Mouse (Mus musculus) 416B (cell line): ENCODE measurements around the gene Mok.

Experiments used
- DNase-seq: peaks from one replicate; pipeline ENCODE4 v3.0.0; 2011; ENCODE audit warnings: low read depth

Gene Mok

GRCm38 (mm10) chr12:110840348-110841198 is at the start of gene Mok:
TSS of gene Mok (minus strand) at chr12:110840939.
- peak; percentile 92 for DNase-seq

DNA sequence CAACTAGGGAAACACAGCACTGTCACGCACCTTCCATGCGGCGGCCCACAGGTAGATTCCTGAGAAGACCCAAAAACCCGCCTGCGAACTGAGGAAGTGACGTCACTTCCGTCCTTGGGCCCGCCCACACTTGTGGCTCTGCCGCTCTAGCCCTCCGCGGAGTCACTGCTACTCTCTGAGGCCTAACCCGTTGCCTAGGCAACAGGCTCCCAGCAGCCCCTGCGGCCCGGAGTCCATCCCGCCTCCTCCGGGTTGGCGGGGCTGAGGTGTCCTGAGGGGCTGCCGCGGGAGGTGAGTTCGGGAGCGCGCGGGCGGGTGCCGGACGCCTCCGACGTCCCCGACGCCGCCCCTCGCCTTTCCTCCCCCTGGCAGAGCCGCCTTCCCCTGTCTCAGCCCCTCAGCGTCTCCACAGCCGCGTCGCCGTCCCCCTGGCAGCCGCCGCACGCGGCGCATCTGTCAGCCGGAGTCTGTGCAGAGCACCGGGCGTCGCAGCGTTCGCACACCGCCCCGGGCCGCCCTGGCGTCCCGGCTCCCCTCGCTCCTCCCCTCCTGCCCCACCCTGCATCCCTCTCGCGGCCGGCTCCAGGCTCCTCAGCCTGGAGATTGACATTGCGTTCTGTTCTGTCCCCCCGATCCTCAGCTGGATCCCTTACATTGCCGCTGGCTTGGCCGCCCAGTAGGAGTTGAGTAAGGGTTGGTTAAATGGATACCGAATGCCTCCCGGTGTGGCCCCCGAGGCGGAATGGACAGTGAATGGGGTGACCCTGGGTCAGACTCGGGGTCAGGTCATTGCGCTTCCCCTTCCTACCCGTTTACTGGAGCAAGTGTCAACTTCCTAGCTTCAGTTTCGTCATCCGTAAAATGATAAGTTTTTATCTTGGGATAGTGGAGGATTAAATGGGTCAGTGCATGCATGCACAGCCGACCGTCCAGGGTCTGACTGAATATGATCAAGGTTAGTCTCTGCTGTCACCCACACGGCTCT is 48.6 kb upstream of the Mok start, which contains the start of the genes Cinp and Tecpr2:
Gene Cinp, minus strand, starts transcription at position 110 of the 985 bp plus-strand sequence.
Gene Tecpr2, plus strand, starts transcription at position 229 of the 985 bp plus-strand sequence.
- peak; percentile 97 for DNase-seq

- DNase-seq: peak; percentile 51
Observed at GRCm38 (mm10) chr12:110888606-110889005, 47.9 kb upstream of the Mok start.

DNA sequence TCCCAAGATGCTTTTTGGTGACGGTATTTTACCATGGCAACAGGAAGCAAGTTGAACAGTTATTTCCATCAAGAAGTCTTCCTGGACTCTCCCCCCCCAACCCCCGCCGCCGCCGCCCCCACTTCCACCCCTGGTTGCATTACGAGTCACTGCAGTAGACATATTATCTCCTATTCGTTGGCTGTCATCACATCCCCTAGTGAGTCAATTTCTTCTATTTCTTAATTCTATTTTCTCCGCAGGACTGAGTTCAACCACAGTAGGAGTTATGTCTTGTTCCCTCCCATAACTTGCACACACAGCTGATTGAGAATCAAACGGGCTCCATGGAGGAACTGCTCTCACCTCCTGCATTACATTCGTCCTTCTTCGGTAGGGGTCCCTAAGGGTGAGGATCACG is 47.4 kb upstream of the Mok start:
- peak; percentile 73 for DNase-seq

GRCm38 (mm10) chr12:110885251-110885650 is 44.5 kb upstream of the Mok start:
- DNase-seq: no peak

DNA sequence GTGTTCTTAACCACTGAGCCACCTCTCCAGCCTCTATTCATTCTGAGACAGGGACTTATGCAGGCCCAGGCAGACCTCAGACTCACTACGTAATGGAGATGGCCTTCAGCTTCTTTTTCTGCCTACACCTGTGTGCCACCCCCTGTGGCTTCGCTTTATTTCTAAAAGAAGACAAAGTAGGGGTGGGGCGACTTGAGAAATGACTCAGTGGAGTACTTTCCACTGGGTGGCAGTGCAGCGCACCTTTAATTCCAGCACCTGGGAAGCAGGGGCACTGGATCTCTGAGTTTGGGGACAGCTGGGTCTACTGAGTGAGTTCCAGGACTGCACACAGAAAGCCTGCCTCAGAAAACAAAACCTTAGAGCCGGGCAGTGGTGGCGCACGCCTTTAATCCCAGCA is 41.6 kb upstream of the Mok start:
- DNase-seq: peak; percentile 24

GRCm38 (mm10) chr12:110875351-110875750 is 34.6 kb upstream of the Mok start:
- DNase-seq: no peak

GRCm38 (mm10) chr12:110871247-110871646 is 30.5 kb upstream of the Mok start:
- DNase-seq: no peak

- DNase-seq: no peak
Observed at GRCm38 (mm10) chr12:110870107-110870506, 29.4 kb upstream of the Mok start.

- DNase-seq: no peak
Observed at GRCm38 (mm10) chr12:110865989-110866388, 25.2 kb upstream of the Mok start.

GRCm38 (mm10) chr12:110865571-110865970 is 24.8 kb upstream of the Mok start:
- no peak for DNase-seq

DNA sequence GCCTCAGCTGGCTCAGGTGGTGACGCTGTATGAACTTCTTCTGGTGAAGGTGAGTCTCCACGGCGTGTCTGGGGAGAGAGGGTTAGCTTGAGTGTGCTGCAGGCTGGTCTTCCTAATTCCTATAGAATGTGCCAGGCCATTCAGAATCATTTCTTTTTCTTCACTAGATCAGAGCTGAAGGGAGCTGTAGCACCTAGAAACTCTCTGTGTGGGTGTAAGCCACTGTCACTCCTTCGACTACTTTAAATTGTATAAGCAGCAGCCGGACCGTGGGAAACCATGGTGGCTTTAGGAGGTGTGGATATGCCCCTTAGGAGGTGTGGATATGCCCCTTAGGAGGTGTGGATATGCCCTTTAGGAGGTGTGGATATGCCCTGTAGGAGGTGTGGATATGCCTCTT is 23.3 kb upstream of the Mok start:
- no peak for DNase-seq

DNA sequence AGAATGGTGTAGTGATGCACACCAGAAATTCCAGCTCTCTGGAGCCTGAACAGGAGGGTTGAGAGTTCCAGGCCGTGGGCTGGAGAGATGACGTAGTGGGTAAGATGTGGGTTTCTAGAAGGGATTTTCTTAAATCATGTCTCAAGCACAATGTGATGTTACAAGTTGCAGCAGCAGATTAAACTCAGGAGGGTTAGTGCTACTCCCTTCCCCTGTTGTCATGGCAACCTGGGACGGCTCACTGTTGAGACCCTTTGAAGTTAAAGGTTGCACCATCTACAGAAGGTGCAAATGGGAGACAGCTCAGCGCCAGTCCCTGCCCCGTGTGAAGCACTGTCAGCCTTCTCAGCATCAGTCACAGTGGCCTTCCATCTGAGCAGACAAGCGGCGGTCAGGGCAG is 20.5 kb upstream of the Mok start:
- DNase-seq: no peak

- DNase-seq: no peak
Observed at GRCm38 (mm10) chr12:110860293-110860692, 19.6 kb upstream of the Mok start.

GRCm38 (mm10) chr12:110858681-110859080 is 17.9 kb upstream of the Mok start:
- peak; percentile 33 for DNase-seq

GRCm38 (mm10) chr12:110857196-110857595 is 16.5 kb upstream of the Mok start:
- DNase-seq: peak; percentile 59

GRCm38 (mm10) chr12:110854786-110855737 is 14.3 kb upstream of the Mok start:
- DNase-seq: no peak

DNA sequence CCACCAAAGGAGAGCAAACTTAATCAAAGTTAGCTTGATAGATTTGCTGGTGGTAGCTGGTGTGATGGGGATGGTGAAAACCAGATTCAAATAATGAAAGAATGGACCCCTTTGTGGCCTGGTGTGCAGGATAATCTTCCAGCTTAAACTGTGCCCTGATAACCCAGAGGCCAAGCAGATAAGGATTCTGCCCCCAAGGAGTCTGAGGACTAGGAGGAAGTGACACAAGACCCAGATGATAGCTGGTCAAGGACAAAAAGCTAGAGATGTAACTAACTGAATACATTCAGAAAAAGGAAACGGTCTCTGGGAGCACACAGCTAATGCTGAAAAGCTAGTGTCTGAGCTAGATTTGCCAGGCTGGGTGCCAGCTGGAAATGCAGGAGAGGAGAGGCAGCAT is 11.2 kb upstream of the Mok start:
- DNase-seq: peak; percentile 65

- peak; percentile 55 for DNase-seq
Observed at GRCm38 (mm10) chr12:110851414-110851813, 10.7 kb upstream of the Mok start.

DNA sequence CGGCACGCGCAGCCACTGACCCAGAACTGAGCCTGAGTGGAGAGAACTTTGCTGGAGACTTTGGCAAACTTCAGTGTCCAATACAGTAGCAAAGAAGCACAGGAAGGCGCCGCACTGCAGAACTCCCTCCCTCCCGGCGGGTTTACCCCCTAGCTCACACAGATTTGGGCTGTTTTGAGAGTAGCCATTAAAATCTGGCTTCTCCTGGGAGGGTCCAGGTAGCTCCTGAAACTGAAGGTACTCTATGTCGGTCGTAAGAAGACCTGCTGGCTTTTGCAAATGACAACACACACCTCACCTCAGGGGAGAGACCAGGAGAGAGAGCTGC is 10.2 kb upstream of the Mok start:
- DNase-seq: no peak
